8 mouse cellular contexts compared by ENCODE assay signal in the genomic region with DNA sequence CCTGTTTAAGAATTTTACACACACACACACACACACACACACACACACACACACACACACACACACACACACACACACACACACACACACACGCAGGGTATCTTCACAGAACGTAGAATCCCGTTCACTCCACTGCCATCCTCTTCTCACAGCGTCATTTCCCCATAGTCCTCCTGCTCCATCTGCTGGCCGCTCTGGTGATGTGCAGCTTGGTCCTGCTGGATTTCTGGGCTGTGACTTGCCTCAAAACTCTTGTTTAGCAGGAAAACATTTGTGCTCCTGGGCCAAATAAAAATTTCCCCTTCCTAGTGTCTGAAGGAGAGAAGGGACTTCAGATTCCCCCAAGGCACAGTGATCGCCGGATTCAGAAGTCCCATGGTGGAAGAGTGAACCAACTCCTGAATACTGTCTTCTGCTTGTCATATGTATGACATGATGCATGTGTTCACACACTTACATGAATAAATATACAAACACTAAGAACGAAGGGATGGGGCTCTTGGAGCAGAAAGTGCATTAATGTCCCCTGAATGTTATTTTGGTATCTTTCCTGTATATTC. TPM values are rescaled to one million over a fixed set of nuclear protein-coding genes. Genes with fewer than 3 reads are reported as not detected.
DNase-seq lines count a peak whose midpoint lies in the region; ATAC-seq and TF ChIP-seq lines count a peak whose summit lies in the region.

No protein-coding gene starts in this region.

- H3K36me3 ChIP-seq in embryonic facial prominence, embryonic 10.5 days (replicated peaks) = no peaks in the 10 kb centered on the region
- H3K36me3 ChIP-seq in intestine, postnatal 0 days (ENCODE audit: control insufficient read depth, insufficient read depth) = no peaks in the 10 kb centered on the region
- no peaks in the 10 kb centered on the region for H3K36me3 ChIP-seq in limb, embryonic 11.5 days (ENCODE audit: control insufficient read depth, insufficient read depth, low read length)
- H3K36me3 ChIP-seq in midbrain, embryonic 13.5 days = no peaks in the 10 kb centered on the region
- no peaks in the 10 kb centered on the region for H3K36me3 ChIP-seq in small intestine, adult 2 months (ENCODE audit: control insufficient read depth, insufficient read depth, low read length)

- H3K4me2 ChIP-seq in intestine, postnatal 0 days (replicated peaks; ENCODE audit: low read depth) = peak overlapping the region; percentile 82
- H3K4me2 ChIP-seq in limb, embryonic 11.5 days (ENCODE audit: low read depth, severe bottlenecking) = peak overlapping the region; percentile 89
- H3K4me2 ChIP-seq in midbrain, embryonic 13.5 days (replicated peaks) = peak overlapping the region; percentile 90

- peak overlapping the region; percentile 68 for H3K4me3 ChIP-seq in embryonic facial prominence, embryonic 10.5 days
- peak overlapping the region; percentile 47 for H3K4me3 ChIP-seq in intestine, postnatal 0 days (ENCODE audit: low read depth, low read length)
- peak overlapping the region; percentile 48; the same call in 1 of the 2 replicates for H3K4me3 ChIP-seq in limb, embryonic 11.5 days (ENCODE audit: low read depth, low read length)
- H3K4me3 ChIP-seq in midbrain, embryonic 13.5 days (replicated peaks) = peak overlapping the region; percentile 52
- no peak overlapping the region for H3K4me3 ChIP-seq in small intestine, adult 2 months (ENCODE audit: low read depth, low read length)

- TF ChIP-seq CTCF in intestine, postnatal 0 days (IDR thresholded peaks at IDR 0.05; ENCODE audit: low read depth) = peak; percentile 95
- peak; percentile 95 for TF ChIP-seq CTCF in small intestine, adult 2 months (IDR thresholded peaks at IDR 0.05; ENCODE audit: extremely low read depth, insufficient read length, insufficient replicate concordance, low read depth, low read length)

- ATAC-seq in granulocyte monocyte progenitor cell, adult 5-6 weeks (replicated peaks; ENCODE audit: poor library complexity, severe bottlenecking) = peak; percentile 67
- ATAC-seq in intestine, postnatal 0 days = peak; percentile 55; the same call in 1 of the 2 replicates
- ATAC-seq in limb, embryonic 11.5 days (ENCODE audit: insufficient number of reproducible peaks, low FRiP score, low TSS enrichment, low read depth) = no peak
- ATAC-seq in midbrain, embryonic 13.5 days = peak; percentile 70

- DNase-seq in urinary bladder, adult 18-20 months (ENCODE audit: low spot score in 2 of 2) = peak; percentile 60 to 74
- DNase-seq in urinary bladder, postnatal 10 days (ENCODE audit: low spot score) = no peak
- DNase-seq in embryonic facial prominence, embryonic 10.5 days (ENCODE audit: low spot score) = peak; percentile 85
- DNase-seq in limb, embryonic 11.5 days (ENCODE audit: low spot score) = peak; percentile 87

- 3% methylated on average over 8 of the region's 8 CpGs for WGBS in embryonic facial prominence, embryonic 10.5 days
- 1% methylated on average over 7 of the region's 8 CpGs for WGBS in intestine, postnatal 0 days
- WGBS in limb, embryonic 11.5 days = 3% methylated on average over 8 of the region's 8 CpGs
- WGBS in midbrain, embryonic 13.5 days = under 1% methylated on average over 8 of the region's 8 CpGs
- 1% methylated on average over 8 of the region's 8 CpGs for WGBS in small intestine, adult 2 months

- no peak overlapping the region for H3K27ac ChIP-seq in embryonic facial prominence, embryonic 10.5 days (replicated peaks)
- H3K27ac ChIP-seq in intestine, postnatal 0 days (ENCODE audit: low read depth, low read length) = no peak overlapping the region
- H3K27ac ChIP-seq in limb, embryonic 11.5 days (replicated peaks; ENCODE audit: low read depth, low read length) = no peak overlapping the region
- H3K27ac ChIP-seq in midbrain, embryonic 13.5 days = no peak overlapping the region
- H3K27ac ChIP-seq in small intestine, adult 2 months (ENCODE audit: insufficient read depth, low read depth, low read length) = no peak overlapping the region

- H3K4me1 ChIP-seq in embryonic facial prominence, embryonic 10.5 days = peaks cover 34% of the 10 kb centered on the region
- H3K4me1 ChIP-seq in intestine, postnatal 0 days (replicated peaks; ENCODE audit: control insufficient read depth, insufficient read depth, low read length) = no peaks in the 10 kb centered on the region
- H3K4me1 ChIP-seq in limb, embryonic 11.5 days (ENCODE audit: control insufficient read depth, insufficient read depth, low read length) = peaks cover 3% of the 10 kb centered on the region; the same call in 1 of the 2 replicates
- H3K4me1 ChIP-seq in midbrain, embryonic 13.5 days (replicated peaks) = peaks cover 12% of the 10 kb centered on the region
- H3K4me1 ChIP-seq in small intestine, adult 2 months (ENCODE audit: control insufficient read depth, insufficient read depth, insufficient read length, low read length) = no peaks in the 10 kb centered on the region

- H3K9me3 ChIP-seq in embryonic facial prominence, embryonic 10.5 days = no peaks in the 10 kb centered on the region
- no peaks in the 10 kb centered on the region for H3K9me3 ChIP-seq in intestine, postnatal 0 days (ENCODE audit: control insufficient read depth)
- H3K9me3 ChIP-seq in limb, embryonic 11.5 days (ENCODE audit: control insufficient read depth, low read length) = no peaks in the 10 kb centered on the region
- no peaks in the 10 kb centered on the region for H3K9me3 ChIP-seq in midbrain, embryonic 13.5 days

- H3K9ac ChIP-seq in intestine, postnatal 0 days (ENCODE audit: low read depth, low read length) = no peak overlapping the region
- H3K9ac ChIP-seq in limb, embryonic 11.5 days (ENCODE audit: low read length) = no peak overlapping the region; the same call in 1 of the 2 replicates
- peak overlapping the region; percentile 59; the same call in 1 of the 2 replicates for H3K9ac ChIP-seq in midbrain, embryonic 13.5 days (replicated peaks)

- peaks cover 46% of the 10 kb centered on the region for H3K27me3 ChIP-seq in embryonic facial prominence, embryonic 10.5 days (replicated peaks; ENCODE audit: low read depth, poor library complexity, severe bottlenecking)
- H3K27me3 ChIP-seq in intestine, postnatal 0 days (replicated peaks; ENCODE audit: control insufficient read depth, insufficient read depth, low read length) = no peaks in the 10 kb centered on the region
- H3K27me3 ChIP-seq in limb, embryonic 11.5 days (ENCODE audit: control insufficient read depth, insufficient read depth, low read length) = peaks cover 2% of the 10 kb centered on the region; the same call in 1 of the 2 replicates
- H3K27me3 ChIP-seq in midbrain, embryonic 13.5 days = peaks cover 37% of the 10 kb centered on the region
- no peaks in the 10 kb centered on the region for H3K27me3 ChIP-seq in small intestine, adult 2 months (ENCODE audit: control insufficient read depth, insufficient read depth, low read length)

- no peak for TF ChIP-seq POLR2A in small intestine, adult 2 months (IDR thresholded peaks at IDR 0.05; ENCODE audit: low read depth, low read length)

RNA-seq across cellular contexts. Expression of gene Ifne, which starts 12.6 kb away (rescaled TPM):
- polyA plus RNA-seq in embryonic facial prominence, embryonic 10.5 days (2016; fragmentation: Nextera tagmentation; extraction: Ambion mirVana) = not detected in 2 replicates
- not detected in 2 replicates for total RNA-seq in granulocyte monocyte progenitor cell, adult 5-6 weeks (2014; fragmentation: Nextera tagmentation)
- total RNA-seq in granulocyte monocyte progenitor cell, adult 5-6 weeks (2017) = not detected in 2 replicates
- polyA plus RNA-seq in intestine, postnatal 0 days (2015; fragmentation: Nextera tagmentation; extraction: Ambion mirVana) = not detected in 2 replicates
- not detected in 2 replicates for polyA plus RNA-seq in limb, embryonic 11.5 days (2014; fragmentation: Nextera tagmentation; extraction: Ambion mirVana)
- polyA plus RNA-seq in midbrain, embryonic 13.5 days (2015; fragmentation: Nextera tagmentation; extraction: Ambion mirVana) = not detected in 2 replicates
- 0.42 TPM in 1 of 2 replicates, not detected in the other for polyA plus RNA-seq in small intestine, adult 2 months (2012; rRNA removed)

RNA-seq across cellular contexts. Expression of gene Ifna1, which starts 17.6 kb away (rescaled TPM):
- not detected in 2 replicates for polyA plus RNA-seq in embryonic facial prominence, embryonic 10.5 days (2016; fragmentation: Nextera tagmentation; extraction: Ambion mirVana)
- total RNA-seq in granulocyte monocyte progenitor cell, adult 5-6 weeks (2014; fragmentation: Nextera tagmentation) = not detected in 2 replicates
- not detected in 2 replicates for total RNA-seq in granulocyte monocyte progenitor cell, adult 5-6 weeks (2017)
- not detected in 2 replicates for polyA plus RNA-seq in intestine, postnatal 0 days (2015; fragmentation: Nextera tagmentation; extraction: Ambion mirVana)
- not detected in 2 replicates for polyA plus RNA-seq in limb, embryonic 11.5 days (2014; fragmentation: Nextera tagmentation; extraction: Ambion mirVana)
- polyA plus RNA-seq in midbrain, embryonic 13.5 days (2015; fragmentation: Nextera tagmentation; extraction: Ambion mirVana) = not detected in 2 replicates
- polyA plus RNA-seq in small intestine, adult 2 months (2012; rRNA removed) = not detected in 2 replicates

RNA-seq across cellular contexts. Expression of gene Ifna4, which starts 25.8 kb away (rescaled TPM):
- not detected in 2 replicates for polyA plus RNA-seq in embryonic facial prominence, embryonic 10.5 days (2016; fragmentation: Nextera tagmentation; extraction: Ambion mirVana)
- total RNA-seq in granulocyte monocyte progenitor cell, adult 5-6 weeks (2014; fragmentation: Nextera tagmentation) = not detected in 2 replicates
- not detected in 2 replicates for total RNA-seq in granulocyte monocyte progenitor cell, adult 5-6 weeks (2017)
- polyA plus RNA-seq in intestine, postnatal 0 days (2015; fragmentation: Nextera tagmentation; extraction: Ambion mirVana) = not detected in 2 replicates
- polyA plus RNA-seq in limb, embryonic 11.5 days (2014; fragmentation: Nextera tagmentation; extraction: Ambion mirVana) = not detected in 2 replicates
- not detected in 2 replicates for polyA plus RNA-seq in midbrain, embryonic 13.5 days (2015; fragmentation: Nextera tagmentation; extraction: Ambion mirVana)
- polyA plus RNA-seq in small intestine, adult 2 months (2012; rRNA removed) = not detected in 2 replicates

RNA-seq across cellular contexts. Expression of gene Ifna5, which starts 32.1 kb away (rescaled TPM):
- polyA plus RNA-seq in embryonic facial prominence, embryonic 10.5 days (2016; fragmentation: Nextera tagmentation; extraction: Ambion mirVana) = not detected in 2 replicates
- total RNA-seq in granulocyte monocyte progenitor cell, adult 5-6 weeks (2014; fragmentation: Nextera tagmentation) = not detected in 2 replicates
- not detected in 2 replicates for total RNA-seq in granulocyte monocyte progenitor cell, adult 5-6 weeks (2017)
- not detected in 2 replicates for polyA plus RNA-seq in intestine, postnatal 0 days (2015; fragmentation: Nextera tagmentation; extraction: Ambion mirVana)
- not detected in 2 replicates for polyA plus RNA-seq in limb, embryonic 11.5 days (2014; fragmentation: Nextera tagmentation; extraction: Ambion mirVana)
- polyA plus RNA-seq in midbrain, embryonic 13.5 days (2015; fragmentation: Nextera tagmentation; extraction: Ambion mirVana) = not detected in 2 replicates
- not detected in 2 replicates for polyA plus RNA-seq in small intestine, adult 2 months (2012; rRNA removed)

RNA-seq across cellular contexts. Expression of gene Ifna6, which starts 40.2 kb away (rescaled TPM):
- not detected in 2 replicates for polyA plus RNA-seq in embryonic facial prominence, embryonic 10.5 days (2016; fragmentation: Nextera tagmentation; extraction: Ambion mirVana)
- not detected in 2 replicates for total RNA-seq in granulocyte monocyte progenitor cell, adult 5-6 weeks (2014; fragmentation: Nextera tagmentation)
- not detected in 2 replicates for total RNA-seq in granulocyte monocyte progenitor cell, adult 5-6 weeks (2017)
- not detected in 2 replicates for polyA plus RNA-seq in intestine, postnatal 0 days (2015; fragmentation: Nextera tagmentation; extraction: Ambion mirVana)
- polyA plus RNA-seq in limb, embryonic 11.5 days (2014; fragmentation: Nextera tagmentation; extraction: Ambion mirVana) = not detected in 2 replicates
- polyA plus RNA-seq in midbrain, embryonic 13.5 days (2015; fragmentation: Nextera tagmentation; extraction: Ambion mirVana) = not detected in 2 replicates
- polyA plus RNA-seq in small intestine, adult 2 months (2012; rRNA removed) = not detected in 2 replicates
